Mouse (Mus musculus) myocyte (in vitro differentiated cells): ENCODE data around the gene Svbp. TPM values are rescaled to one million over a fixed set of nuclear protein-coding genes. Genes with fewer than 3 reads are reported as not detected.
A peak's percentile ranks its signal among the peaks of the same experiment; 100 is the strongest.

Experiments
- H3K27me3 ChIP-seq: one replicate; pipeline ENCODE4 v1.6.1; 2011; ENCODE audit not compliant: control insufficient read depth, insufficient read depth, insufficient read length
- H3K36me3 ChIP-seq: one replicate; pipeline ENCODE4 v1.6.1; 2011; ENCODE audit not compliant: control insufficient read depth, insufficient read depth
- H3K4me2 ChIP-seq: one replicate; pipeline ENCODE4 v1.6.1; 2011; ENCODE audit warnings: low read depth, control low read depth
- H3K4me3 ChIP-seq: one replicate; pipeline ENCODE4 v1.5.1; 2011; ENCODE audit warnings: mild to moderate bottlenecking, control low read depth, moderate library complexity
- H3K79me2 ChIP-seq: one replicate; pipeline ENCODE4 v1.6.1; 2011; ENCODE audit not compliant: control insufficient read depth, insufficient read depth
- H3ac ChIP-seq: one replicate; pipeline ENCODE4 v1.6.1; 2011; ENCODE audit not compliant: control insufficient read depth, insufficient read length
- CEBPB ChIP-seq: IDR thresholded peaks from 2 replicates; pipeline ENCODE4 v1.6.1; 2011; ENCODE audit warnings: mild to moderate bottlenecking, moderate library complexity; ENCODE audit not compliant: poor library complexity, insufficient read depth, severe bottlenecking
- E2F4 ChIP-seq: IDR thresholded peaks from one replicate; pipeline ENCODE4 v1.6.1; 2011; ENCODE audit warnings: mild to moderate bottlenecking, control low read depth, moderate library complexity; ENCODE audit not compliant: insufficient read depth
- MAX ChIP-seq: IDR thresholded peaks from one replicate; pipeline ENCODE4 v1.6.1; 2011; ENCODE audit warnings: low read depth, mild to moderate bottlenecking, control low read depth
- MYOD1 ChIP-seq, 3 experiments: IDR thresholded peaks; one replicate each; pipeline ENCODE4 v1.6.1; 2011; ENCODE audit warnings: control low read depth in 2 of 3, low read depth in 2 of 3, mild to moderate bottlenecking in 2 of 3, moderate library complexity in 1 of 3; ENCODE audit not compliant: insufficient read length in 2 of 3, control insufficient read depth in 1 of 3
- MYOG ChIP-seq, 3 experiments: IDR thresholded peaks; one replicate each; pipeline ENCODE4 v1.6.1; 2011; ENCODE audit warnings: control low read depth in 2 of 3, low read depth in 2 of 3, mild to moderate bottlenecking in 2 of 3; ENCODE audit not compliant: insufficient read length in 2 of 3, control insufficient read depth in 1 of 3, insufficient read depth in 1 of 3
- POLR2A ChIP-seq: IDR thresholded peaks from one replicate; pipeline ENCODE4 v1.6.1; 2011; ENCODE audit warnings: low read depth, mild to moderate bottlenecking, control low read depth, moderate library complexity; ENCODE audit not compliant: insufficient read length
- POLR2AphosphoS2 ChIP-seq: IDR thresholded peaks from one replicate; pipeline ENCODE4 v1.6.1; 2011; ENCODE audit warnings: low read depth, control low read depth; ENCODE audit not compliant: insufficient read length
- REST ChIP-seq: IDR thresholded peaks from one replicate; pipeline ENCODE4 v1.6.1; 2011; ENCODE audit warnings: mild to moderate bottlenecking, control low read depth, moderate library complexity; ENCODE audit not compliant: insufficient read depth, insufficient read length
- SRF ChIP-seq: IDR thresholded peaks from one replicate; pipeline ENCODE4 v1.6.1; 2011; ENCODE audit warnings: low read depth; ENCODE audit not compliant: control insufficient read depth, insufficient read length
- TCF12 ChIP-seq: IDR thresholded peaks from one replicate; pipeline ENCODE4 v1.6.1; 2011; ENCODE audit warnings: mild to moderate bottlenecking, control low read depth; ENCODE audit not compliant: poor library complexity, insufficient read depth, severe bottlenecking
- TCF3 ChIP-seq: IDR thresholded peaks from one replicate; pipeline ENCODE4 v1.6.1; 2011; ENCODE audit warnings: low read depth, control low read depth; ENCODE audit not compliant: insufficient read length
- USF1 ChIP-seq: IDR thresholded peaks from one replicate; pipeline ENCODE4 v1.6.1; 2011; ENCODE audit warnings: low read depth, mild to moderate bottlenecking, control low read depth, moderate library complexity
- polyA plus RNA-seq: library from polyadenylated mRNA; unstranded; fragments of >200 nt; fragmentation: generic; extraction: Trizol; gene quantifications from one replicate; pipeline ENCODE4 v1.2.1, GENCODE M21; 2012; ENCODE audit warnings: missing spikeins

Svbp gene
- polyA plus RNA-seq = 241 TPM

DNA sequence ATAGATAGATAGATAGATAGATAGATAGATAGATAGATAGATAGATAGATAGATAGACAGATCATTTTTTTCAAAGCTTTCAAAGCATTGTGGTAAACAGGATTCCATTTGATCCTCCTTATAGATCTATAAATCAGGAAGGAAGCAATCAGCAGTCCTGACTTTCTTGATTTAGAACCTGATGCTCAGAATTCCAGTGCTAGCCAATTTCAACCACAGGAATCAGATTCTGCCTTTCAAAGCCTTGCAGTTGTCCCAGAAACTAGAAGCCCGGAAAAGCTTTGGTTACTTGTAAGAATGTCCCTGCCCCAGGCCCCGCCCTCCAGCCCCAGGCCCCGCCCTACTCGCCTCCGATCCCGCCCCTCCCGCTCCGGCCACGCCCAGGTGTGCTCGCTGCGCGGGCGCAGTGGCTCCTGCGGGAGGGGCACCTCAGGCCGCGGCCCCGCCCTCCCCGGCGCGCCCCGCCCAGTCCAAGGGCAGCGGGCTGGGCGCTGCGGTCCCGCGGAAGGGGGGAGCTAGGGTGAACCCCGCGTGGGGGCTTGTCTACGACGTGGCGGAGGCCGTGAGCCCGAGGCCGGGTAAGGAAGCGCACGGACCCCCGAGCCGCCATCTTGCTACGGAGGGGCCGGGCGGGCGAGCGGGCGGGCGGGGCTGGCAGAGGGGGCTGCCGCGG is at the start of gene Svbp:
Gene Svbp, plus strand, starts transcription at position 398 of the 673 bp plus-strand sequence.
- TF ChIP-seq POLR2AphosphoS2 (peak; percentile 66), CEBPB (no peak), TCF3 (no peak), REST (no peak), USF1 (no peak), TCF12 (no peak), SRF (no peak), E2F4 (no peak), MYOD1 (IDR thresholded peaks at IDR 0.05; ENCODE audit: control insufficient read depth in 1 of 3, insufficient read length in 2 of 3, low read depth in 2 of 3) (peak in 1 of 3 experiments; percentile 14), POLR2A (peak; percentile 69), MYOG (IDR thresholded peaks at IDR 0.05; ENCODE audit: control insufficient read depth in 1 of 3, insufficient read depth in 1 of 3, insufficient read length in 2 of 3, low read depth in 2 of 3) (peak in 1 of 3 experiments; percentile 1), MAX (no peak)
- Histone ChIP-seq H3K4me2 (peak within 1 kb of the TSS; percentile 91), H3ac (peak within 1 kb of the TSS; percentile 6), H3K36me3 (no peaks in the 10 kb centered on the region), H3K27me3 (no peaks in the 10 kb centered on the region), H3K4me3 (peak within 1 kb of the TSS; percentile 51), H3K79me2 (peaks cover 11% of the 10 kb centered on the region)

DNA sequence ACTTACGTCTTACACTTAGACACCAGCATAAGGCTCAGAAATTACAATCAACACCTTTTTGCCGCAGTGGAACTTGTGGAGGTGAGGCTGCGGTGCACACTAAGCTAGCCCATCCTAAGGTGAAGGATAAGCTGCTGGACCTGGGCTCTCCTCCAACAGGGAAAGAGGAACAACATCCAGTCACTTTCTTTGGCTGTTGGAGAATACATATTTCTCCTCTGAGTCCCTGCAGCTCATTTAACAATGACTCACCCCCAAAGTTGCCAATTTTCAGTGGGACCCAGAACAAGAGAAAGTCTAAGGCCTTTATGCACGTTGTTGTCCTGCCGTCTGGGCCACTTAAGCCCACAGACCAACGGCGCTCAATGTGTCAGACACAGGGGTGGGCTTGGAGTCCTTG is 48.3 kb upstream of the Svbp start:
- Histone ChIP-seq H3K4me3 (no peak overlapping the region), H3K4me2 (no peak overlapping the region), H3K36me3 (no peaks in the 10 kb centered on the region), H3K79me2 (no peaks in the 10 kb centered on the region), H3ac (no peak overlapping the region), H3K27me3 (no peaks in the 10 kb centered on the region)
- TF ChIP-seq CEBPB = no peak
- TF ChIP-seq SRF = no peak
- TF ChIP-seq REST = no peak

DNA sequence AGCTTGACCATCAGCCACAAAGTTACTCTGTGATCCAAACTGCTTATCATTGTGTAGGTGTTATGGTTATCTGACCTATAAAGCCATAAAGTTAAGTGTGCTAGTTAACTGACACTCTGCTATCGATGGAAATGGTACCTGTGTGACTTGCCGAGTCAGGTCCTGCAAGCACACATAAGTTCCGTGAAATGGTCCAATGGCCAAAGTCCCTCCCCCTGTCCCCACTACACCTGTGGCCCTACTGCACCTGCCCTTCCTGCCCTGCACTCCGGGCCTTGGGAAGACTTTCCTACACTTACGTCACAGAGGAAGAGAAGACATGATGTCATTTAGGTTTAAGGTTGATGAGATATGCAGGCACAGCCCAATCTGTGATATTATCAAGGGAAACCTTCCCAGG is 47.8 kb upstream of the Svbp start:
- H3K4me2 ChIP-seq = no peak overlapping the region
- no peaks in the 10 kb centered on the region for H3K79me2 ChIP-seq
- TF ChIP-seq MAX (no peak), MYOG (IDR thresholded peaks at IDR 0.05; ENCODE audit: control insufficient read depth in 1 of 3, insufficient read depth in 1 of 3, insufficient read length in 2 of 3, low read depth in 2 of 3) (no peak), MYOD1 (IDR thresholded peaks at IDR 0.05; ENCODE audit: control insufficient read depth in 1 of 3, insufficient read length in 2 of 3, low read depth in 2 of 3) (no peak), TCF3 (no peak), TCF12 (no peak), USF1 (no peak), CEBPB (no peak), POLR2A (no peak), SRF (no peak)
- H3ac ChIP-seq = no peak overlapping the region
- no peaks in the 10 kb centered on the region for H3K36me3 ChIP-seq
- H3K27me3 ChIP-seq = no peaks in the 10 kb centered on the region
- H3K4me3 ChIP-seq = no peak overlapping the region

DNA sequence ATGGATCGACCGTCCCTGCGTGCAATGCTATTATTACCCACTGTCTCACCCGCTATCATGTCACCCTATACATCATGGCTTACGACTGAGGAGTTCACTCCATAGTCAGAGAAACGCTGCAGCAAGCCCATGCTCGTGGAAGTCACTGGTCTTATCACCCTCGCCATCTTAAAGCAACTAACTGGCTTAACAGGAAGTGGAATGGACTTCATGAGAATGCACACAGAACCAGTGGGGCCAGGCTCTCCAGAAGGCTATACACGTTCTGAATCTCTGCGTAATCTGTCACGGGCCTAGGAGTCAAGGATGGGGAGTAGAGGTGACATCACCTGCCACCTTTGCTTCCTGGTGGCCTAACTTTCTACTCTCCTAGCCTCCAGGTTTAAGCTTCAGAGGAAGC is 46.4 kb upstream of the Svbp start:
- H3K36me3 ChIP-seq = no peaks in the 10 kb centered on the region
- no peaks in the 10 kb centered on the region for H3K27me3 ChIP-seq
- no peak for TF ChIP-seq CEBPB
- TF ChIP-seq MAX = no peak
- TF ChIP-seq POLR2A = no peak
- no peaks in the 10 kb centered on the region for H3K79me2 ChIP-seq
- H3K4me2 ChIP-seq = no peak overlapping the region
- no peak overlapping the region for H3K4me3 ChIP-seq
- H3ac ChIP-seq = no peak overlapping the region

DNA sequence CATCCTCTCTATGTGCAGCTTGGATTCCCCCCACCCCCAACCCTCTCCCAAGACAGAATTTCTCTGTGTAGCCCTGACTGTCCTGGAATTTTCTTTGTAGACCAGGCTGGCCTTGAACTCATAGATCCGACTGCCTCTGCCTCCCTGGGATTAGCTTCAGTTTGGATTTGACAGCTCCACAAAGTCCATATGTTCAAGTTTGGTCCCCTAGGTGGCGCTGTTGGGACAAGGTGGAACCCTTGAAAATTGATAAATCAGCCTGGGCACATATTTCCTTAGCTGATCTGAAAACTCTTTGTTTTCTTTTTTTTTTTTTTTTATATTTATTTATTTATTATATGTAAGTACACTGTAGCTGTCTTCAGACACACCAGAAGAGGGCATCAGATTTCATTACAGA is 37.9 kb upstream of the Svbp start:
- Histone ChIP-seq H3K4me3 (no peak overlapping the region), H3K36me3 (no peaks in the 10 kb centered on the region), H3ac (no peak overlapping the region), H3K4me2 (no peak overlapping the region), H3K79me2 (no peaks in the 10 kb centered on the region), H3K27me3 (no peaks in the 10 kb centered on the region)
- TF ChIP-seq POLR2A = no peak
- TF ChIP-seq SRF = no peak
- no peak for TF ChIP-seq MYOD1 (IDR thresholded peaks at IDR 0.05; ENCODE audit: control insufficient read depth in 1 of 3, insufficient read length in 2 of 3, low read depth in 2 of 3)
- TF ChIP-seq POLR2AphosphoS2 = no peak
- TF ChIP-seq MAX = no peak
- no peak for TF ChIP-seq REST
- TF ChIP-seq MYOG (IDR thresholded peaks at IDR 0.05; ENCODE audit: control insufficient read depth in 1 of 3, insufficient read depth in 1 of 3, insufficient read length in 2 of 3, low read depth in 2 of 3) = no peak
- TF ChIP-seq E2F4 = no peak
- TF ChIP-seq TCF12 = no peak
- no peak for TF ChIP-seq TCF3
- TF ChIP-seq USF1 = no peak
- TF ChIP-seq CEBPB = no peak
